Mouse (Mus musculus): ENCODE measurements around the gene Actn3. TPM values are rescaled to one million over a fixed set of nuclear protein-coding genes. Genes with fewer than 3 reads are reported as not detected.
A peak's percentile ranks its signal among the peaks of the same experiment; 100 is the strongest.
"Not testable (repeated sequence)": the region's sequence is repeated elsewhere in the genome, so short reads cannot be mapped to it uniquely, and the experiment has no call there.

The Actn3 gene
- under 1 TPM in 1 of 3 experiments, not detected in 2; 0.36 TPM for polyA plus RNA-seq (2017; shearing (Covaris generic))

GRCm38 (mm10) chr19:4877785-4878184 lies at the start of gene Actn3:
Actn3 (minus strand) TSS chr19:4877909.
- ATAC-seq: no peak

GRCm38 (mm10) chr19:4925121-4925860 lies 47.6 kb upstream of the Actn3 start:
- no peak for ATAC-seq

GRCm38 (mm10) chr19:4919652-4920051 lies 41.9 kb upstream of the Actn3 start:
- no peak for ATAC-seq

GRCm38 (mm10) chr19:4916827-4917226 lies 39.1 kb upstream of the Actn3 start:
- ATAC-seq: no peak

GRCm38 (mm10) chr19:4915924-4916603 lies 38.4 kb upstream of the Actn3 start:
- no peak for ATAC-seq

- no peak for ATAC-seq
These were observed 31.7 kb upstream of the Actn3 start for GRCm38 (mm10) chr19:4909376-4909775.

- no peak for ATAC-seq
These were observed 30.4 kb upstream of the Actn3 start for GRCm38 (mm10) chr19:4908107-4908506.

- peak; percentile 96 for ATAC-seq
These were observed 28.5 kb upstream of the Actn3 start, which contains the start of gene Bbs1 for GRCm38 (mm10) chr19:4905979-4906794. Bbs1 (minus strand) TSS chr19:4906628.

- ATAC-seq: no peak
These were observed 22.2 kb upstream of the Actn3 start for GRCm38 (mm10) chr19:4899888-4900287.

GRCm38 (mm10) chr19:4898972-4899371 lies 21.3 kb upstream of the Actn3 start:
- ATAC-seq: no peak

GRCm38 (mm10) chr19:4896780-4897520 lies 19.2 kb upstream of the Actn3 start:
- ATAC-seq: no peak

- ATAC-seq: no peak
These were observed 14.1 kb upstream of the Actn3 start for GRCm38 (mm10) chr19:4891798-4892197.

- no peak for ATAC-seq
These were observed 12.1 kb upstream of the Actn3 start for GRCm38 (mm10) chr19:4889791-4890190.

GRCm38 (mm10) chr19:4883961-4884360 lies 6.3 kb upstream of the Actn3 start:
- ATAC-seq: no peak

GRCm38 (mm10) chr19:4879324-4879703 lies 1.6 kb upstream of the Actn3 start:
- no peak for ATAC-seq

GRCm38 (mm10) chr19:4878405-4879323 lies 955 bp upstream of the Actn3 start, which contains the start of gene Zdhhc24:
Zdhhc24 (plus strand) TSS chr19:4878668.
- ATAC-seq: peak; percentile 99

- no peak for ATAC-seq
These were observed 954 bp downstream of the Actn3 start for GRCm38 (mm10) chr19:4876755-4877154.

GRCm38 (mm10) chr19:4876241-4876640 lies 1.5 kb downstream of the Actn3 start:
- ATAC-seq: no peak

GRCm38 (mm10) chr19:4874613-4875012 lies 3.1 kb downstream of the Actn3 start:
- ATAC-seq: not testable (repeated sequence)

- peak; percentile 35 for ATAC-seq
These were observed 12.6 kb downstream of the Actn3 start for GRCm38 (mm10) chr19:4865147-4865546.

GRCm38 (mm10) chr19:4863048-4863447 lies 14.7 kb downstream of the Actn3 start:
- no peak for ATAC-seq

All from inflammation-experienced regulatory T-cells, adult 6 months (primary cell).